Mouse (Mus musculus) MEL (cell line): ENCODE results near the gene Ankrd54. TPM values are rescaled to one million over a fixed set of nuclear protein-coding genes. Genes with fewer than 3 reads are reported as not detected.
A peak's percentile ranks its signal among the peaks of the same experiment; 100 is the strongest.

Experiments
- DNase-seq: peaks from one replicate; pipeline ENCODE4 v3.0.0; 2011; ENCODE audit warnings: low read depth, low spot score
- H3K27ac ChIP-seq: 2 replicates; pipeline ENCODE4 v1.5.1; 2012; ENCODE audit warnings: low read depth, mild to moderate bottlenecking, control low read depth, low read length, moderate library complexity; ENCODE audit not compliant: control insufficient read depth
- H3K27me3 ChIP-seq, 2 experiments: fragments of 150-350 bp in 1 of 2; sonication (generic) in 1 of 2; 2 replicates each; pipeline ENCODE4 v1.6.1; 2012; ENCODE audit warnings: low read length in 2 of 2, mild to moderate bottlenecking in 2 of 2, improper control_type of control experiment in 1 of 2, moderate library complexity in 1 of 2; ENCODE audit not compliant: insufficient read depth in 2 of 2, control insufficient read depth in 1 of 2
- H3K36me3 ChIP-seq, 2 experiments: 2 replicates each; pipeline ENCODE4 v1.6.1; 2012 to 2014; ENCODE audit warnings: low read length in 2 of 2, improper control_type of control experiment in 1 of 2, inconsistent platforms in 1 of 2, mild to moderate bottlenecking in 1 of 2; ENCODE audit not compliant: insufficient read depth in 2 of 2, control insufficient read depth in 1 of 2
- H3K4me1 ChIP-seq, 2 experiments: fragments of 150-350 bp in 1 of 2; sonication (generic) in 1 of 2; 2 replicates each; pipeline ENCODE4 v1.6.1; 2012; ENCODE audit warnings: low read length in 2 of 2, improper control_type of control experiment in 1 of 2, mild to moderate bottlenecking in 1 of 2; ENCODE audit not compliant: insufficient read depth in 2 of 2, control insufficient read depth in 1 of 2
- H3K4me3 ChIP-seq, 2 experiments: fragments of 150-350 bp in 1 of 2; sonication (generic) in 1 of 2; 2 replicates each; pipeline ENCODE4 v1.5.1; 2012; ENCODE audit warnings: low read depth in 2 of 2, low read length in 2 of 2, mild to moderate bottlenecking in 2 of 2, moderate library complexity in 2 of 2, control low read depth in 1 of 2, improper control_type of control experiment in 1 of 2; ENCODE audit not compliant: control insufficient read depth in 1 of 2, insufficient read depth in 1 of 2
- H3K79me2 ChIP-seq: 2 replicates; pipeline ENCODE4 v1.6.1; 2012; ENCODE audit warnings: mild to moderate bottlenecking, low read length, moderate library complexity; ENCODE audit not compliant: control insufficient read depth, poor library complexity, insufficient read depth
- H3K9ac ChIP-seq: 2 replicates; pipeline ENCODE4 v1.6.1; 2012; ENCODE audit warnings: low read depth, mild to moderate bottlenecking, control low read depth, low read length, moderate library complexity; ENCODE audit not compliant: control insufficient read depth, poor library complexity, severe bottlenecking
- H3K9me3 ChIP-seq: fragments of 150-350 bp; sonication (generic); replicated peaks from 2 replicates; pipeline ENCODE4 v1.6.1; 2012; ENCODE audit warnings: mild to moderate bottlenecking, low read length, improper control_type of control experiment, moderate library complexity; ENCODE audit not compliant: insufficient read depth
- BHLHE40 ChIP-seq: IDR thresholded peaks from 2 replicates; pipeline ENCODE4 v1.6.1; 2012; ENCODE audit warnings: low read depth, mild to moderate bottlenecking, inconsistent platforms, low read length, improper control_type of control experiment, borderline replicate concordance
- CHD2 ChIP-seq: IDR thresholded peaks from 2 replicates; pipeline ENCODE4 v1.6.1; 2011; ENCODE audit warnings: low read length, improper control_type of control experiment
- CTCF ChIP-seq, 3 experiments: IDR thresholded peaks in 2 of 3; conservative IDR thresholded peaks in 1 of 3; 2 replicates each; pipeline ENCODE4 v1.5.1; 2011 to 2012; ENCODE audit warnings: low read length in 3 of 3, low read depth in 2 of 3, mild to moderate bottlenecking in 2 of 3, improper control_type of control experiment in 1 of 3, inconsistent platforms in 1 of 3, mixed read lengths in 1 of 3, moderate library complexity in 1 of 3; ENCODE audit not compliant: control insufficient read depth in 1 of 3, insufficient read depth in 1 of 3, poor library complexity in 1 of 3, severe bottlenecking in 1 of 3
- E2F4 ChIP-seq: IDR thresholded peaks from 2 replicates; pipeline ENCODE4 v1.6.1; 2011; ENCODE audit warnings: low read depth, low read length, improper control_type of control experiment, borderline replicate concordance
- ELF1 ChIP-seq: IDR thresholded peaks from 2 replicates; pipeline ENCODE4 v1.6.1; 2014; ENCODE audit warnings: low read depth, mild to moderate bottlenecking, inconsistent platforms, low read length, improper control_type of control experiment, moderate library complexity
- ETS1 ChIP-seq: IDR thresholded peaks from 2 replicates; pipeline ENCODE4 v1.6.1; 2012; ENCODE audit warnings: low read depth, mild to moderate bottlenecking, inconsistent platforms, low read length, improper control_type of control experiment, moderate library complexity
- GABPA ChIP-seq: IDR thresholded peaks from 2 replicates; pipeline ENCODE4 v1.6.1; 2012; ENCODE audit warnings: low read depth, mild to moderate bottlenecking, inconsistent platforms, low read length, improper control_type of control experiment, moderate library complexity
- GATA1 ChIP-seq: IDR thresholded peaks from 2 replicates; pipeline ENCODE4 v1.6.1; 2011; ENCODE audit warnings: low read depth, low read length, improper control_type of control experiment
- HCFC1 ChIP-seq: IDR thresholded peaks from 2 replicates; pipeline ENCODE4 v1.6.1; 2012; ENCODE audit warnings: low read depth, mild to moderate bottlenecking, inconsistent platforms, low read length, improper control_type of control experiment, moderate library complexity
- JUND ChIP-seq: IDR thresholded peaks from 2 replicates; pipeline ENCODE4 v1.6.1; 2011; ENCODE audit warnings: low read depth, mild to moderate bottlenecking, improper control_type of control experiment, low read length
- KAT2A ChIP-seq: conservative IDR thresholded peaks from 2 replicates; pipeline ENCODE4 v1.6.1; 2012; ENCODE audit warnings: low read depth, low read length, improper control_type of control experiment, inconsistent platforms
- MAFK ChIP-seq: IDR thresholded peaks from 2 replicates; pipeline ENCODE4 v1.6.1; 2011; ENCODE audit warnings: low read depth, mild to moderate bottlenecking, low read length, improper control_type of control experiment, borderline replicate concordance
- MAX ChIP-seq: IDR thresholded peaks from 2 replicates; pipeline ENCODE4 v1.6.1; 2011; ENCODE audit warnings: low read length, improper control_type of control experiment
- MAZ ChIP-seq: IDR thresholded peaks from 2 replicates; pipeline ENCODE4 v1.6.1; 2012; ENCODE audit warnings: low read depth, mild to moderate bottlenecking, inconsistent platforms, low read length, improper control_type of control experiment
- MEF2A ChIP-seq: IDR thresholded peaks from 2 replicates; pipeline ENCODE4 v1.6.1; 2014; ENCODE audit warnings: low read depth, mild to moderate bottlenecking, inconsistent platforms, low read length, improper control_type of control experiment; ENCODE audit not compliant: poor library complexity, insufficient replicate concordance, severe bottlenecking; ENCODE audit errors: extremely low read depth
- MXI1 ChIP-seq: IDR thresholded peaks from 2 replicates; pipeline ENCODE4 v1.6.1; 2011; ENCODE audit warnings: mild to moderate bottlenecking, low read depth, low read length, improper control_type of control experiment
- MYB ChIP-seq: IDR thresholded peaks from 2 replicates; pipeline ENCODE4 v1.6.1; 2011; ENCODE audit warnings: mild to moderate bottlenecking, low read depth, low read length, improper control_type of control experiment
- MYC ChIP-seq: IDR thresholded peaks from 2 replicates; pipeline ENCODE4 v1.6.1; 2011; ENCODE audit warnings: low read depth, mild to moderate bottlenecking, low read length, improper control_type of control experiment, moderate library complexity
- NRF1 ChIP-seq: IDR thresholded peaks from 2 replicates; pipeline ENCODE4 v1.6.1; 2014; ENCODE audit warnings: low read depth, mild to moderate bottlenecking, inconsistent platforms, low read length, improper control_type of control experiment, moderate library complexity; ENCODE audit not compliant: poor library complexity, insufficient read depth, severe bottlenecking
- POLR2A ChIP-seq, 2 experiments: IDR thresholded peaks; 2 replicates each; pipeline ENCODE4 v1.6.1; 2011 to 2012; ENCODE audit warnings: low read length in 2 of 2, mild to moderate bottlenecking in 2 of 2, control low read depth in 1 of 2, improper control_type of control experiment in 1 of 2, low read depth in 1 of 2, moderate library complexity in 1 of 2; ENCODE audit not compliant: control insufficient read depth in 1 of 2, insufficient read depth in 1 of 2, poor library complexity in 1 of 2
- POLR2AphosphoS2 ChIP-seq: IDR thresholded peaks from 2 replicates; pipeline ENCODE4 v1.6.1; 2011; ENCODE audit warnings: low read length, improper control_type of control experiment
- RAD21 ChIP-seq: IDR thresholded peaks from 2 replicates; pipeline ENCODE4 v1.6.1; 2011; ENCODE audit warnings: mild to moderate bottlenecking, low read depth, low read length, improper control_type of control experiment
- RCOR1 ChIP-seq: IDR thresholded peaks from 2 replicates; pipeline ENCODE4 v1.6.1; 2012; ENCODE audit warnings: low read depth, mild to moderate bottlenecking, inconsistent platforms, low read length, improper control_type of control experiment
- SIN3A ChIP-seq: IDR thresholded peaks from 2 replicates; pipeline ENCODE4 v1.6.1; 2012; ENCODE audit warnings: low read length, improper control_type of control experiment, inconsistent platforms
- SMC3 ChIP-seq: IDR thresholded peaks from 2 replicates; pipeline ENCODE4 v1.6.1; 2011; ENCODE audit warnings: low read depth, low read length, improper control_type of control experiment
- TAL1 ChIP-seq: IDR thresholded peaks from 2 replicates; pipeline ENCODE4 v1.6.1; 2012; ENCODE audit warnings: mild to moderate bottlenecking, inconsistent platforms, low read length, moderate library complexity, mixed read lengths
- TBP ChIP-seq: IDR thresholded peaks from 2 replicates; pipeline ENCODE4 v1.8.0; 2011; ENCODE audit warnings: low read depth, low read length, improper control_type of control experiment
- TCF12 ChIP-seq: IDR thresholded peaks from 2 replicates; pipeline ENCODE4 v1.6.1; 2014; ENCODE audit warnings: low read depth, mild to moderate bottlenecking, inconsistent platforms, low read length, improper control_type of control experiment, moderate library complexity
- UBTF ChIP-seq: IDR thresholded peaks from 2 replicates; pipeline ENCODE4 v1.6.1; 2012; ENCODE audit warnings: low read depth, mild to moderate bottlenecking, inconsistent platforms, low read length, improper control_type of control experiment, moderate library complexity, borderline replicate concordance; ENCODE audit not compliant: insufficient read depth
- USF1 ChIP-seq: IDR thresholded peaks from 2 replicates; pipeline ENCODE4 v1.6.1; 2014; ENCODE audit warnings: low read depth, mild to moderate bottlenecking, inconsistent platforms, low read length, improper control_type of control experiment, moderate library complexity
- USF2 ChIP-seq, 2 experiments: IDR thresholded peaks; 2 replicates each; pipeline ENCODE4 v1.6.1; 2011 to 2012; ENCODE audit warnings: improper control_type of control experiment in 2 of 2, low read length in 2 of 2, borderline replicate concordance in 1 of 2, inconsistent platforms in 1 of 2, low read depth in 1 of 2, mild to moderate bottlenecking in 1 of 2; ENCODE audit not compliant: insufficient read depth in 1 of 2
- ZC3H11A ChIP-seq: IDR thresholded peaks from 2 replicates; pipeline ENCODE4 v1.6.1; 2012; ENCODE audit warnings: low read depth, mild to moderate bottlenecking, inconsistent platforms, low read length, improper control_type of control experiment
- ZKSCAN1 ChIP-seq: IDR thresholded peaks from 2 replicates; pipeline ENCODE4 v1.6.1; 2012; ENCODE audit warnings: low read depth, mild to moderate bottlenecking, inconsistent platforms, low read length, improper control_type of control experiment, moderate library complexity
- ZMIZ1 ChIP-seq: IDR thresholded peaks from 2 replicates; pipeline ENCODE4 v1.6.1; 2012; ENCODE audit warnings: low read depth, mild to moderate bottlenecking, inconsistent platforms, low read length, improper control_type of control experiment, moderate library complexity
- polyA plus RNA-seq, 2 experiments: library from polyadenylated mRNA; stranded (reverse) in 1 of 2; unstranded in 1 of 2; fragments of >175 nt in 1 of 2; fragments of >200 nt in 1 of 2; gene quantifications; 2 replicates each; pipeline versions ENCODE4 v1.2.1 to v1.2.4; 2012; ENCODE audit warnings: low replicate concordance in 2 of 2, low read depth in 1 of 2; ENCODE audit not compliant: insufficient read length in 2 of 2, insufficient read depth in 1 of 2, missing spikeins in 1 of 2
- total RNA-seq: library from RNA; depleted of rRNA; stranded (reverse); fragments of 300-350 nt; gene quantifications from 2 replicates; pipeline ENCODE4 v1.2.3, GENCODE M21; 2012; rRNA removed

Gene Ankrd54
- total RNA-seq = 42.3 and 43.4 TPM in 2 replicates
- 10 to 100 TPM in 1 of 2 experiments, not detected in 1; 62.2 TPM for polyA plus RNA-seq

GRCm38 (mm10) chr15:79062376-79063159 is at the start of gene Ankrd54:
Ankrd54 (minus strand) TSS chr15:79062893.
- peak within 1 kb of the TSS; percentile 62 for H3K27ac ChIP-seq
- H3K4me1 ChIP-seq = peaks cover 0 to 27% of the 10 kb centered on the region in 2 experiments; a peak in 3 of 4 replicates
- peaks cover 0 to 33% of the 10 kb centered on the region in 2 experiments; a peak in 2 of 4 replicates for H3K36me3 ChIP-seq
- H3K9me3 ChIP-seq = no peaks in the 10 kb centered on the region
- H3K9ac ChIP-seq = peak within 1 kb of the TSS; percentile 86
- peaks cover 12% of the 10 kb centered on the region for H3K79me2 ChIP-seq
- peak within 1 kb of the TSS; percentile 80 to 88 for H3K4me3 ChIP-seq
- H3K27me3 ChIP-seq = no peaks in the 10 kb centered on the region
- peak; percentile 100 for DNase-seq
- TF ChIP-seq TAL1 = no peak
- no peak for TF ChIP-seq RCOR1
- TF ChIP-seq CHD2 = peak; percentile 96
- no peak for TF ChIP-seq ETS1
- TF ChIP-seq GATA1 = no peak
- TF ChIP-seq MAFK = no peak
- 0 out of 2 replicates have a peak, but pooled peaks have one; percentile 8 for TF ChIP-seq USF1
- no peak; the same call in 1 of the 2 replicates for TF ChIP-seq TCF12
- no peak for TF ChIP-seq RAD21
- TF ChIP-seq ELF1 = no peak
- peak; percentile 86 for TF ChIP-seq SIN3A
- TF ChIP-seq MXI1 = peak; percentile 77; the same call in 1 of the 2 replicates
- peak; percentile 83 for TF ChIP-seq HCFC1
- TF ChIP-seq MYB = 0 out of 2 replicates have a peak, but pooled peaks have one; percentile 42
- no peak; the same call in 1 of the 2 replicates for TF ChIP-seq JUND
- peak; percentile 58; the same call in 1 of the 2 replicates for TF ChIP-seq KAT2A
- TF ChIP-seq TBP = peak; percentile 63; the same call in 1 of the 2 replicates
- no peak for TF ChIP-seq BHLHE40
- TF ChIP-seq POLR2AphosphoS2 = 0 out of 2 replicates have a peak, but pooled peaks have one; percentile 57
- no peak for TF ChIP-seq ZC3H11A
- TF ChIP-seq MAX = peak; percentile 73
- TF ChIP-seq E2F4 = peak; percentile 48; the same call in 1 of the 2 replicates
- TF ChIP-seq MAZ = no peak; the same call in 1 of the 2 replicates
- no peak for TF ChIP-seq MEF2A
- TF ChIP-seq ZKSCAN1 = no peak
- no peak for TF ChIP-seq MYC
- TF ChIP-seq POLR2A (IDR thresholded peaks at IDR 0.05; ENCODE audit: control insufficient read depth in 1 of 2, insufficient read depth in 1 of 2, low read depth in 1 of 2, low read length in 2 of 2, poor library complexity in 1 of 2) = peak; percentile 70 to 77
- no peak for TF ChIP-seq GABPA
- TF ChIP-seq SMC3 = no peak
- no peak for TF ChIP-seq USF2 (IDR thresholded peaks at IDR 0.05; ENCODE audit: borderline replicate concordance in 1 of 2, insufficient read depth in 1 of 2, low read depth in 1 of 2, low read length in 2 of 2)
- TF ChIP-seq UBTF = peak; percentile 92; the same call in 1 of the 2 replicates
- TF ChIP-seq ZMIZ1 = no peak
- peak; percentile 43; the same call in 1 of the 2 replicates for TF ChIP-seq NRF1
- no peak for TF ChIP-seq CTCF (IDR thresholded peaks at IDR 0.05 in 2 of 3, conservative IDR thresholded peaks at IDR 0.05 in 1 of 3; ENCODE audit: control insufficient read depth in 1 of 3, insufficient read depth in 1 of 3, low read depth in 2 of 3, low read length in 3 of 3, poor library complexity in 1 of 3, severe bottlenecking in 1 of 3)
